Comparison of ENCODE assay signal across 10 mouse cellular contexts in the genomic region with DNA sequence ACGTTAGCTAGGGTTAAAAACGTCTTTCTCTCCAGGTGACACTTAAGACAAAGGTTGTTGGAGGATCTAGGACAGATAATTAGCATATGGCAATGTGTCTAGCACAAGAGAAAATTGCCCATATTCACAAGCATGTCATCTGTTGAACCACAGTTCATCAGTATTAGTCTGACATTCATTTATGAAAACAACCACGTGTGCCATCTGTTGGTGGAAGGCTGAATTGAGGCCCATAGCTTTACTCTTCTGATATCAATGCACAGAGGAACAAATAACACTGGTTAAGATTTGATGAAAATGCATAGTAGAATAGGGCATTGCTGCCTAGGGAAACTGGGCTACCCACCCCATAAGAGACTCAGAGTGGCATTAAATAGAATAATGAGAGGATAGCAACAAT. TPM values are rescaled to one million over a fixed set of nuclear protein-coding genes. Genes with fewer than 3 reads are reported as not detected.
A peak's percentile ranks its signal among the peaks of the same experiment; 100 is the strongest.
DNase-seq lines count a peak whose midpoint lies in the region; ATAC-seq and TF ChIP-seq lines count a peak whose summit lies in the region.
"Had no signal": no experiment of that assay in that cellular context is flagged by ENCODE, and none has a peak within 500 bp of the region (broad histone marks: within the 10 kb centered on the region; RNA-seq: fewer than 3 reads in every experiment).

No protein-coding gene starts in this region.

- H3K9me3 ChIP-seq in embryonic facial prominence, embryonic 11.5 days (replicated peaks; ENCODE audit: control insufficient read depth, low read length): no peaks in the 10 kb centered on the region
- H3K9me3 ChIP-seq in embryonic facial prominence, embryonic 10.5 days: no peaks in the 10 kb centered on the region
- H3K9me3 ChIP-seq in kidney, embryonic 15.5 days (replicated peaks): no peaks in the 10 kb centered on the region
- H3K9me3 ChIP-seq in neural tube, embryonic 11.5 days (ENCODE audit: control insufficient read depth, low read length): no peaks in the 10 kb centered on the region
- no peaks in the 10 kb centered on the region for H3K9me3 ChIP-seq in forebrain, postnatal 0 days (ENCODE audit: low read length)
- H3K9me3 ChIP-seq: megakaryocyte, embryonic 14.5 days had no signal

- no peak for ATAC-seq in embryonic facial prominence, embryonic 11.5 days (replicated peaks; ENCODE audit: insufficient number of reproducible peaks, low FRiP score, low TSS enrichment, low read depth)
- no peak for ATAC-seq in kidney, embryonic 15.5 days (replicated peaks; ENCODE audit: low FRiP score)
- ATAC-seq in neural tube, embryonic 11.5 days (ENCODE audit: insufficient read depth, low FRiP score, low TSS enrichment): no peak
- ATAC-seq in forebrain, postnatal 0 days: no peak

- no peak overlapping the region for H3K27ac ChIP-seq in embryonic facial prominence, embryonic 11.5 days (replicated peaks; ENCODE audit: low read depth, low read length)
- no peak overlapping the region for H3K27ac ChIP-seq in embryonic facial prominence, embryonic 10.5 days (replicated peaks)
- no peak overlapping the region for H3K27ac ChIP-seq in kidney, embryonic 15.5 days
- no peak overlapping the region for H3K27ac ChIP-seq in neural tube, embryonic 11.5 days (ENCODE audit: low read depth, low read length)
- H3K27ac ChIP-seq in forebrain, postnatal 0 days (ENCODE audit: low read depth, low read length): no peak overlapping the region

- no peaks in the 10 kb centered on the region for H3K4me1 ChIP-seq in embryonic facial prominence, embryonic 11.5 days (ENCODE audit: control insufficient read depth, insufficient read depth, low read length)
- no peaks in the 10 kb centered on the region for H3K4me1 ChIP-seq in embryonic facial prominence, embryonic 10.5 days
- no peaks in the 10 kb centered on the region for H3K4me1 ChIP-seq in kidney, embryonic 15.5 days
- H3K4me1 ChIP-seq in neural tube, embryonic 11.5 days (ENCODE audit: control insufficient read depth, insufficient read depth, low read length): no peaks in the 10 kb centered on the region
- H3K4me1 ChIP-seq in forebrain, postnatal 0 days (ENCODE audit: insufficient read depth): no peaks in the 10 kb centered on the region
- H3K4me1 ChIP-seq: megakaryocyte, embryonic 14.5 days had no signal

- no peaks in the 10 kb centered on the region for H3K36me3 ChIP-seq in embryonic facial prominence, embryonic 11.5 days (replicated peaks; ENCODE audit: control insufficient read depth, insufficient read depth, low read depth, low read length)
- H3K36me3 ChIP-seq in embryonic facial prominence, embryonic 10.5 days (replicated peaks): no peaks in the 10 kb centered on the region
- no peaks in the 10 kb centered on the region for H3K36me3 ChIP-seq in kidney, embryonic 15.5 days
- H3K36me3 ChIP-seq in neural tube, embryonic 11.5 days (ENCODE audit: control insufficient read depth, insufficient read depth, low read length): no peaks in the 10 kb centered on the region
- no peaks in the 10 kb centered on the region for H3K36me3 ChIP-seq in forebrain, postnatal 0 days (ENCODE audit: insufficient read depth)

- no peak overlapping the region for H3K4me3 ChIP-seq in embryonic facial prominence, embryonic 11.5 days (ENCODE audit: low read depth, low read length)
- H3K4me3 ChIP-seq in embryonic facial prominence, embryonic 10.5 days: no peak overlapping the region
- H3K4me3 ChIP-seq in kidney, embryonic 15.5 days (replicated peaks): no peak overlapping the region
- no peak overlapping the region for H3K4me3 ChIP-seq in neural tube, embryonic 11.5 days (ENCODE audit: low read depth, low read length)
- H3K4me3 ChIP-seq in forebrain, postnatal 0 days (ENCODE audit: low read depth, low read length): no peak overlapping the region
- H3K4me3 ChIP-seq: megakaryocyte, embryonic 14.5 days had no signal

- DNase-seq in embryonic facial prominence, embryonic 11.5 days (ENCODE audit: low spot score): peak; percentile 44
- no peak for DNase-seq in embryonic facial prominence, embryonic 10.5 days (ENCODE audit: low spot score)
- peak; percentile 31 to 40 for DNase-seq in kidney, postnatal 4 days
- DNase-seq in neural tube, embryonic 11.5 days (ENCODE audit: low spot score): peak; percentile 28
- no peak for DNase-seq in neural tube, embryonic 10.5 days (ENCODE audit: extremely low spot score, low spot score)
- DNase-seq in forebrain, postnatal 0 days: peak; percentile 39
- no peak for DNase-seq in spleen, postnatal 36 days (ENCODE audit: low spot score in 2 of 2)
- DNase-seq: cerebellum, adult 8-10 months had no signal

- peak; percentile 66 for TF ChIP-seq CTCF in forebrain, postnatal 0 days (IDR thresholded peaks at IDR 0.05; ENCODE audit: low read depth)

- 47% methylated on average over 3 of the region's 3 CpGs for WGBS in embryonic facial prominence, embryonic 11.5 days
- 55% methylated on average over 3 of the region's 3 CpGs for WGBS in embryonic facial prominence, embryonic 10.5 days
- WGBS in kidney, embryonic 15.5 days: 59% methylated on average over 3 of the region's 3 CpGs
- 58% methylated on average over 3 of the region's 3 CpGs for WGBS in neural tube, embryonic 11.5 days
- 27% methylated on average over 3 of the region's 3 CpGs for WGBS in forebrain, postnatal 0 days

- no peaks in the 10 kb centered on the region for H3K27me3 ChIP-seq in embryonic facial prominence, embryonic 11.5 days (ENCODE audit: control insufficient read depth, insufficient read depth, low read length)
- no peaks in the 10 kb centered on the region for H3K27me3 ChIP-seq in embryonic facial prominence, embryonic 10.5 days (replicated peaks; ENCODE audit: low read depth, poor library complexity, severe bottlenecking)
- H3K27me3 ChIP-seq in kidney, embryonic 15.5 days: no peaks in the 10 kb centered on the region
- no peaks in the 10 kb centered on the region for H3K27me3 ChIP-seq in neural tube, embryonic 11.5 days (ENCODE audit: control insufficient read depth, insufficient read depth, low read length)
- H3K27me3 ChIP-seq in forebrain, postnatal 0 days (ENCODE audit: insufficient read depth, low read length): no peaks in the 10 kb centered on the region
- H3K27me3 ChIP-seq: megakaryocyte, embryonic 14.5 days had no signal

- H3K9ac ChIP-seq in embryonic facial prominence, embryonic 11.5 days (replicated peaks; ENCODE audit: low read length): no peak overlapping the region
- no peak overlapping the region for H3K9ac ChIP-seq in kidney, embryonic 15.5 days
- H3K9ac ChIP-seq in neural tube, embryonic 11.5 days (ENCODE audit: low read length): no peak overlapping the region
- no peak overlapping the region for H3K9ac ChIP-seq in forebrain, postnatal 0 days

- H3K4me2 ChIP-seq in embryonic facial prominence, embryonic 11.5 days (ENCODE audit: low read depth, low read length): no peak overlapping the region
- no peak overlapping the region for H3K4me2 ChIP-seq in kidney, embryonic 15.5 days
- no peak overlapping the region for H3K4me2 ChIP-seq in neural tube, embryonic 11.5 days (ENCODE audit: low read depth)
- no peak overlapping the region for H3K4me2 ChIP-seq in forebrain, postnatal 0 days (ENCODE audit: low read depth)

RNA-seq across cellular contexts. Expression of a gene that starts 8.7 kb away (rescaled TPM):
- polyA plus RNA-seq in embryonic facial prominence, embryonic 11.5 days (2014; fragmentation: Nextera tagmentation; extraction: Ambion mirVana): 2.1 and 2.2 TPM in 2 replicates
- polyA plus RNA-seq in embryonic facial prominence, embryonic 10.5 days (2016; fragmentation: Nextera tagmentation; extraction: Ambion mirVana): 0.97 and 1.7 TPM in 2 replicates
- polyA plus RNA-seq in kidney, embryonic 15.5 days (2015; fragmentation: Nextera tagmentation; extraction: Ambion mirVana): 0.45 and 0.57 TPM in 2 replicates
- polyA plus RNA-seq in neural tube, embryonic 11.5 days (2014; fragmentation: Nextera tagmentation; extraction: Ambion mirVana): 1.4 and 2.0 TPM in 2 replicates
- total RNA-seq in forebrain, postnatal 0 days (2014; rRNA removed): 14.1 and 16.0 TPM in 2 replicates
- polyA plus RNA-seq in forebrain, postnatal 0 days (2015; fragmentation: Nextera tagmentation; extraction: Ambion mirVana): 6.1 and 8.2 TPM in 2 replicates

Comparison
In these comparisons a context has a peak if more than half of its experiments do, and no peak if none do; other contexts are left out.
1. DNase-seq: peak in embryonic facial prominence, embryonic 11.5 days (single experiment), kidney, postnatal 4 days (2 of 2), neural tube, embryonic 11.5 days (single experiment) and forebrain, postnatal 0 days (single experiment); none in embryonic facial prominence, embryonic 10.5 days (single experiment), neural tube, embryonic 10.5 days (single experiment) and spleen, postnatal 36 days (0 of 2).